Mouse (Mus musculus) midbrain, embryonic 14.5 days (tissue): Measurements from ENCODE around the gene Cdv3. TPM values are rescaled to one million over a fixed set of nuclear protein-coding genes. Genes with fewer than 3 reads are reported as not detected.
"Not testable (repeated sequence)": the region's sequence is repeated elsewhere in the genome, so short reads cannot be mapped to it uniquely, and the experiment has no call there.

Experiments used
- ATAC-seq: fragments of 200-750 bp; cut with Nextera tagmentation; 2 replicates; pipeline ENCODE4 v1.8.0; 2017; ENCODE audit warnings: moderate number of reproducible peaks, moderate library complexity; ENCODE audit not compliant: low FRiP score, low TSS enrichment
- DNase-seq: peaks from one replicate; pipeline ENCODE4 v3.0.0-alpha.2; 2015
- H3K27ac ChIP-seq: fragments of 300-500 bp; sonication (generic); replicated peaks from 2 replicates; pipeline ENCODE4 v1.5.1; 2014; ENCODE audit warnings: mild to moderate bottlenecking, low read depth, low read length, moderate library complexity
- H3K27me3 ChIP-seq: fragments of 300-500 bp; sonication (generic); 2 replicates; pipeline ENCODE4 v1.6.1; 2014; ENCODE audit warnings: low read length, control low read depth, mixed read lengths; ENCODE audit not compliant: control insufficient read depth, insufficient read depth
- H3K36me3 ChIP-seq: fragments of 300-500 bp; sonication (generic); 2 replicates; pipeline ENCODE4 v1.6.1; 2014; ENCODE audit warnings: low read length, control low read depth; ENCODE audit not compliant: control insufficient read depth, insufficient read depth
- H3K4me1 ChIP-seq: fragments of 300-500 bp; sonication (generic); 2 replicates; pipeline ENCODE4 v1.6.1; 2014; ENCODE audit warnings: mild to moderate bottlenecking, antibody characterized with exemption, low read length, control low read depth; ENCODE audit not compliant: control insufficient read depth, insufficient read depth
- H3K4me2 ChIP-seq: fragments of 300-500 bp; sonication (generic); 2 replicates; pipeline ENCODE4 v1.6.1; 2014; ENCODE audit warnings: mild to moderate bottlenecking, low read length, moderate library complexity
- H3K4me3 ChIP-seq: fragments of 300-500 bp; sonication (generic); replicated peaks from 2 replicates; pipeline ENCODE4 v1.5.1; 2014; ENCODE audit warnings: low read depth, low read length
- H3K9ac ChIP-seq: fragments of 300-500 bp; sonication (generic); replicated peaks from 2 replicates; pipeline ENCODE4 v1.6.1; 2014; ENCODE audit warnings: mild to moderate bottlenecking, low read length, moderate library complexity
- H3K9me3 ChIP-seq: fragments of 300-500 bp; sonication (generic); 2 replicates; pipeline ENCODE4 v1.6.1; 2016; ENCODE audit warnings: low read length, control low read depth, mixed read lengths; ENCODE audit not compliant: control insufficient read depth
- WGBS: fragments of 180-500 bp; shearing (Covaris S2); extraction: QIAGEN DNeasy Blood & Tissue Kit; methylation state at CpG from one replicate; pipeline ENCODE4 v1.1.7; 2014; 5-methylcytosine and 5-hydroxymethylcytosine counted together
- polyA plus RNA-seq: library from polyadenylated mRNA; unstranded; fragments of >200 nt; fragmentation: Nextera tagmentation; extraction: Ambion mirVana; gene quantifications from 2 replicates; pipeline ENCODE4 v1.2.1, GENCODE M21; 2014

Gene Cdv3
- polyA plus RNA-seq, 1 experiment from 2014 or later = 62.0 TPM

GRCm38 (mm10) chr9:103360642-103361041, 5.0 kb downstream of the Cdv3 start:
- Histone ChIP-seq H3K27ac (no peak overlapping the region), H3K4me3 (no peak overlapping the region), H3K9ac (no peak overlapping the region), H3K27me3 (no peaks in the 10 kb centered on the region), H3K4me1 (peaks cover 10% of the 10 kb centered on the region), H3K36me3 (peaks cover 37% of the 10 kb centered on the region), H3K9me3 (no peaks in the 10 kb centered on the region), H3K4me2 (no peak overlapping the region)
- 84% methylated on average over 2 of the region's 2 CpGs for WGBS
- no peak for DNase-seq
- no peak for ATAC-seq

GRCm38 (mm10) chr9:103358545-103358944, 7.1 kb downstream of the Cdv3 start:
- Histone ChIP-seq H3K4me1 (peaks cover 6% of the 10 kb centered on the region), H3K9me3 (no peaks in the 10 kb centered on the region)
- WGBS = 87% methylated on average over 4 of the region's 4 CpGs

DNA sequence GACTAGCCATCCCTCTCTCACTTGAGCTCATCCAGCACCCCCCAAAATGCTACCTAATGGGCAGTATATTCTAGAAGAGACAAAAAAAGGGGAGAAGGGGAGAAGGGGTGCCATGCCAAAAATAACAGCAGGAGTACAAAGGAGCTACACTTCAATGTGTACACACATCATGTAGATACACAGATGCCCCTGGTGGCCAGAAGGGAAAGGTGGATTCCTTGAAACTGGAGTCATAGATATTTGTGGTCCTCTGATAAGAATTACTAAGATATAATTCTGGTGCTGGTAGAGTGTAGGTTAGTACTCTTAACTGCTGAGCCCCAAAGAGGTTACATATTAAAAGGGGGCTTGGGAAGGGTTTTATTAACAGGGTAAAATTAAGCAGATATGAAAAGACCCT, 7.7 kb downstream of the Cdv3 start:
- ATAC-seq = no peak
- Histone ChIP-seq H3K4me2 (no peak overlapping the region), H3K9ac (no peak overlapping the region), H3K27me3 (no peaks in the 10 kb centered on the region), H3K27ac (no peak overlapping the region), H3K9me3 (no peaks in the 10 kb centered on the region), H3K4me1 (no peaks in the 10 kb centered on the region), H3K36me3 (peaks cover 34% of the 10 kb centered on the region), H3K4me3 (no peak overlapping the region)
- no peak for DNase-seq

More at GRCm38 (mm10) chr9:103358545-103358944, 7.1 kb downstream of the Cdv3 start:
- no peaks in the 10 kb centered on the region for H3K27me3 ChIP-seq
- no peak overlapping the region for H3K4me3 ChIP-seq
- no peak overlapping the region for H3K27ac ChIP-seq
- H3K36me3 ChIP-seq = peaks cover 37% of the 10 kb centered on the region
- no peak overlapping the region for H3K4me2 ChIP-seq
- DNase-seq = no peak
- no peak overlapping the region for H3K9ac ChIP-seq
- ATAC-seq = no peak

- H3K36me3 ChIP-seq = peaks cover 46% of the 10 kb centered on the region
Measured at GRCm38 (mm10) chr9:103353500-103354260, 12.0 kb downstream of the Cdv3 start.

DNA sequence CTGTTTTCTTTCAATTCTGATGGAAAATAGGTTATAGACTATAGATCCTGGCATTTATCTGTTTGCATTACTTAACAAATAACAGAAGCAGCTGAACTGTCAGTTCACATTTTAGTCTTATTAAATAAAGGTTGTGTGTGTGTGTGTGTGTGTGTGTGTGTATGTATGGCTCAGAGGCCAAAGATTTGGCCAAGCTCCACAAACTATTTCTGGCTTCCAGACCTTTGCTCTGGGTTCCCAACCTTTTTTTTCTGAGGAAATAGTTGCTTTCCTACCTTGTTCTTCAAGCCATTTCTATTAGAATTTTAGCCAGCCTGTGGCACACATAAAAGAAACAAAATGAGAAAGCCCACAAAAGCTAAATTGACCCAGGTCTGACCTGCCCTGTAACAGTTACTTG, 16.8 kb downstream of the Cdv3 start:
- Histone ChIP-seq H3K9me3 (no peaks in the 10 kb centered on the region), H3K36me3 (peaks cover 30% of the 10 kb centered on the region), H3K9ac (no peak overlapping the region), H3K4me3 (no peak overlapping the region), H3K4me1 (no peaks in the 10 kb centered on the region), H3K27ac (no peak overlapping the region), H3K27me3 (no peaks in the 10 kb centered on the region), H3K4me2 (no peak overlapping the region)
- ATAC-seq (no peak), DNase-seq (no peak)

More at GRCm38 (mm10) chr9:103353500-103354260, 12.0 kb downstream of the Cdv3 start:
- not testable (repeated sequence) for H3K9me3 ChIP-seq, ATAC-seq, H3K9ac ChIP-seq, H3K27ac ChIP-seq, H3K27me3 ChIP-seq, H3K4me3 ChIP-seq, DNase-seq, H3K4me2 ChIP-seq, H3K4me1 ChIP-seq
- WGBS = 89% methylated on average over 5 of the region's 7 CpGs

DNA sequence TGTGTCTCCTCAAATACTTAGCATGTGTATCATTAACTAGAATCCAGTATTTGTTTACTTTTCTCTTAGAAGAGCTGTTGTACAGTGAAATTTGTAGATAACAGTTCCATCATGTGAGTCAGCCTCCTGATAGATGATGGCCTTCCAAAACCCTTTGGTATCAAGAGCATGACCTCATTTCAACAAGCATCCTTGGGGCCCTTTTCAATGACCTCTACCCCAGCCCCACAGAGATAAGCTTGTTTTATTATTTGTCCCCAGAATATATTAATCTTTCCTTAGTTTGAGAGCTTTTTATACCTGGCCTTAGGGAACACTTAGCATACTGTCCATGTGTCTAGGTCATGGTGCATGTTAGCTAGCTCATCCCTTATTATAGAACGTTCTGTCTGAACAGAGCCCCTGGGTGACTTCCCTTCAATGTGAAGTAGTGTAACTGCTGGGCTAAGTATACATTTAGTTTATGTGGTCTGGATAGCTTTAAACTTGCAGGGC, 17.6 kb downstream of the Cdv3 start:
- no peak overlapping the region for H3K27ac ChIP-seq
- no peaks in the 10 kb centered on the region for H3K9me3 ChIP-seq
- no peak overlapping the region for H3K4me3 ChIP-seq
- H3K4me1 ChIP-seq = no peaks in the 10 kb centered on the region
- no peak overlapping the region for H3K4me2 ChIP-seq
- DNase-seq (no peak), ATAC-seq (no peak)
- H3K9ac ChIP-seq = no peak overlapping the region
- H3K36me3 ChIP-seq = peaks cover 36% of the 10 kb centered on the region
- 82% methylated on average over 1 of the region's 1 CpGs for WGBS
- H3K27me3 ChIP-seq = no peaks in the 10 kb centered on the region

GRCm38 (mm10) chr9:103347045-103347444, 18.6 kb downstream of the Cdv3 start:
- Histone ChIP-seq H3K4me2 (no peak overlapping the region), H3K9me3 (no peaks in the 10 kb centered on the region), H3K4me1 (no peaks in the 10 kb centered on the region), H3K4me3 (no peak overlapping the region), H3K27ac (no peak overlapping the region), H3K36me3 (peaks cover 46% of the 10 kb centered on the region), H3K27me3 (no peaks in the 10 kb centered on the region), H3K9ac (no peak overlapping the region)
- ATAC-seq (no peak), DNase-seq (no peak)
- 91% methylated on average over 4 of the region's 4 CpGs for WGBS

- H3K4me1 ChIP-seq = no peaks in the 10 kb centered on the region
- no peaks in the 10 kb centered on the region for H3K27me3 ChIP-seq
- H3K27ac ChIP-seq = no peak overlapping the region
- no peak overlapping the region for H3K9ac ChIP-seq
- H3K4me2 ChIP-seq = no peak overlapping the region
- peaks cover 57% of the 10 kb centered on the region for H3K36me3 ChIP-seq
- H3K9me3 ChIP-seq = no peaks in the 10 kb centered on the region
- no peak overlapping the region for H3K4me3 ChIP-seq
- no peak for ATAC-seq
- DNase-seq = no peak
Measured at GRCm38 (mm10) chr9:103336912-103337311, 28.7 kb downstream of the Cdv3 start.

GRCm38 (mm10) chr9:103332663-103333062, 33.0 kb downstream of the Cdv3 start:
- no peaks in the 10 kb centered on the region for H3K4me1 ChIP-seq
- no peaks in the 10 kb centered on the region for H3K27me3 ChIP-seq
- H3K27ac ChIP-seq = no peak overlapping the region
- no peaks in the 10 kb centered on the region for H3K9me3 ChIP-seq
- 95% methylated on average over 6 of the region's 6 CpGs for WGBS
- peaks cover 65% of the 10 kb centered on the region for H3K36me3 ChIP-seq
- DNase-seq (no peak), ATAC-seq (no peak)
- no peak overlapping the region for H3K4me3 ChIP-seq
- no peak overlapping the region for H3K9ac ChIP-seq
- H3K4me2 ChIP-seq = no peak overlapping the region
